Mouse (Mus musculus) heart, adult 10 weeks (tissue): ENCODE results near the gene Naaa. TPM values are rescaled to one million over a fixed set of nuclear protein-coding genes. Genes with fewer than 3 reads are reported as not detected.

ENCODE experiments used
- polyA plus RNA-seq: library from polyadenylated mRNA; stranded (reverse); fragments of 350-450 nt; fragmentation: Illumina TruSeq; extraction: RNeasy Lipid Tissue Mini Kit (QIAGEN cat#74804); gene quantifications from one replicate; pipeline ENCODE4 v1.2.3, GENCODE M21; 2014; ENCODE audit warnings: low read depth, low replicate concordance

Naaa gene
- 18.8 TPM for polyA plus RNA-seq

GRCm38 (mm10) chr5:92277437-92278394, at the start of gene Naaa:
Naaa (minus strand) TSS chr5:92278170.

GRCm38 (mm10) chr5:92309681-92310511, 31.9 kb upstream of the Naaa start, which contains the start of gene Sdad1:
Sdad1 (minus strand) TSS chr5:92310479.

GRCm38 (mm10) chr5:92256218-92256617, 21.8 kb downstream of the Naaa start, which contains the start of gene Ppef2:
Ppef2 (minus strand) TSS chr5:92256278.

GRCm38 (mm10) chr5:92215308-92215707, 62.7 kb downstream of the Naaa start, which contains the start of gene U90926:
U90926 (minus strand) TSS chr5:92215408.

Other genes with a start within 250 kb of the Naaa start
- gene Cdkl2, start 234.3 kb downstream of the Naaa start, polyA plus RNA-seq: 5.5 TPM
- 44.4 TPM for gene G3bp2, start 194.5 kb downstream of the Naaa start, polyA plus RNA-seq
- 41.5 TPM for gene Uso1, start 140.2 kb downstream of the Naaa start, polyA plus RNA-seq
- not detected for gene U90926, start 62.8 kb downstream of the Naaa start, polyA plus RNA-seq
- gene Ppef2, start 21.9 kb downstream of the Naaa start, polyA plus RNA-seq: not detected
- 9.7 TPM for gene Sdad1, start 32.3 kb upstream of the Naaa start, polyA plus RNA-seq
- 5.9 TPM for gene Cxcl9, start 49.9 kb upstream of the Naaa start, polyA plus RNA-seq
- 833 TPM for gene Art3, start 53.7 kb upstream of the Naaa start, polyA plus RNA-seq
- 0.45 TPM for gene Cxcl10, start 70.7 kb upstream of the Naaa start, polyA plus RNA-seq
- 16.9 TPM for gene Nup54, start 157.0 kb upstream of the Naaa start, polyA plus RNA-seq
- gene Scarb2, start 228.7 kb upstream of the Naaa start, polyA plus RNA-seq: 105 TPM